ENCODE assay signal across 13 mouse cellular contexts in the genomic region with DNA sequence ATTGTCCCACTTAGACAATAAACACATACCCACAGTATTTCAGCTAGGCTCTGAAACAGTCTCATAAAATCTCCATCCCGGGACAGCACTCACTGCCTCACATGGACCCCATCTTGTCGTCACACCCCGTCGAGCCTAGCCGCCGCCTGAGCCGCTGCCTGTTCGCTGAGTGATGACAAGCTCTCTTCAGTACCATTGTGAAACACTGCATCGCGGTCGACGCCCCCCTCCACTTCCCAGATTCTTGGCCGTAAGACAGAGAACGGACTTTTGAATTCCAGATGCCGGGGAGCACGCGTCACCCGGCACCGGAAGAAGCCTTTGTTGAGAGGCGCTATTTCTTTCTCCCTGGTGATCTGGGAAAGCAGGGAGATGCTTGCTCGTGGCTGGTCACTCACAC.
A peak's percentile ranks its signal among the peaks of the same experiment; 100 is the strongest.
DNase-seq lines count a peak whose midpoint lies in the region; ATAC-seq and TF ChIP-seq lines count a peak whose summit lies in the region.
"Had no signal": no experiment of that assay in that cellular context is flagged by ENCODE, and none has a peak within 500 bp of the region (broad histone marks: within the 10 kb centered on the region; RNA-seq: fewer than 3 reads in every experiment).

No protein-coding gene starts in this region.

- H3K36me3 ChIP-seq in heart, embryonic 13.5 days, result no peaks in the 10 kb centered on the region
- no peaks in the 10 kb centered on the region for H3K36me3 ChIP-seq in limb, embryonic 14.5 days (ENCODE audit: control insufficient read depth, insufficient read depth, low read length)
- H3K36me3 ChIP-seq: hindbrain, embryonic 12.5 days; kidney, embryonic 15.5 days; limb, embryonic 13.5 days had no signal

- TF ChIP-seq POLR2A in limb, embryonic 14.5 days (IDR thresholded peaks at IDR 0.05; ENCODE audit: borderline replicate concordance, extremely low read depth, insufficient read depth, insufficient read length), result no peak

- H3K4me2 ChIP-seq in heart, embryonic 13.5 days, result peak overlapping the region; percentile 22
- no peak overlapping the region for H3K4me2 ChIP-seq in limb, embryonic 14.5 days (replicated peaks; ENCODE audit: low read depth, low read length, severe bottlenecking)
- H3K4me2 ChIP-seq: hindbrain, embryonic 12.5 days; kidney, embryonic 15.5 days; limb, embryonic 13.5 days had no signal

- peaks cover 32% of the 10 kb centered on the region for H3K4me1 ChIP-seq in heart, embryonic 13.5 days
- H3K4me1 ChIP-seq in limb, embryonic 14.5 days (ENCODE audit: control insufficient read depth, insufficient read depth, low read length), result peaks cover 37% of the 10 kb centered on the region

- no peaks in the 10 kb centered on the region for H3K9me3 ChIP-seq in heart, embryonic 13.5 days
- no peaks in the 10 kb centered on the region for H3K9me3 ChIP-seq in limb, embryonic 14.5 days (ENCODE audit: control insufficient read depth, low read length)
- H3K9me3 ChIP-seq: hindbrain, embryonic 12.5 days; limb, embryonic 13.5 days had no signal

- H3K4me3 ChIP-seq in heart, embryonic 13.5 days, result no peak overlapping the region
- no peak overlapping the region for H3K4me3 ChIP-seq in limb, embryonic 14.5 days (replicated peaks; ENCODE audit: low read length)
- H3K4me3 ChIP-seq: hindbrain, embryonic 12.5 days; kidney, embryonic 15.5 days; limb, embryonic 13.5 days; myocyte had no signal

- ATAC-seq in heart, embryonic 13.5 days (ENCODE audit: extremely low read depth, insufficient number of reproducible peaks, low FRiP score, low TSS enrichment), result peak; percentile 76; the same call in 1 of the 2 replicates
- no peak for ATAC-seq in limb, embryonic 14.5 days (ENCODE audit: low FRiP score, low read depth)

- 32% methylated on average over 21 of the region's 21 CpGs for WGBS in heart, embryonic 13.5 days
- WGBS in limb, embryonic 14.5 days, result 69% methylated on average over 21 of the region's 21 CpGs

- H3K27ac ChIP-seq in heart, embryonic 13.5 days (replicated peaks), result peak overlapping the region; percentile 67
- no peak overlapping the region for H3K27ac ChIP-seq in limb, embryonic 14.5 days (replicated peaks; ENCODE audit: low read depth, low read length)
- H3K27ac ChIP-seq: hindbrain, embryonic 12.5 days; kidney, embryonic 15.5 days; limb, embryonic 13.5 days had no signal

- H3K27me3 ChIP-seq in heart, embryonic 13.5 days (replicated peaks), result no peaks in the 10 kb centered on the region
- H3K27me3 ChIP-seq in limb, embryonic 14.5 days (ENCODE audit: control insufficient read depth, insufficient read depth, low read length), result no peaks in the 10 kb centered on the region
- H3K27me3 ChIP-seq: hindbrain, embryonic 12.5 days; limb, embryonic 13.5 days had no signal

- DNase-seq in urinary bladder, postnatal 10 days (ENCODE audit: low spot score), result peak; percentile 22
- DNase-seq in urinary bladder, adult 2 months (ENCODE audit: low spot score), result no peak
- peak; percentile 39 for DNase-seq in limb, embryonic 14.5 days (ENCODE audit: low spot score)
- no peak for DNase-seq in left cerebral cortex, postnatal 4 days
- DNase-seq in cerebellum, adult 9-10 months, result no peak
- DNase-seq in kidney, adult 18-20 months, result no peak
- no peak for DNase-seq in adrenal gland, postnatal 36 days
- DNase-seq: cerebellum, postnatal 25 days had no signal

- intact Hi-C loops in left cerebral cortex, postnatal 4 days (cut with DNase I), result no loop called here

- H3K9ac ChIP-seq in heart, embryonic 13.5 days, result no peak overlapping the region
- no peak overlapping the region for H3K9ac ChIP-seq in limb, embryonic 14.5 days (ENCODE audit: low read depth, low read length, severe bottlenecking)
- H3K9ac ChIP-seq: hindbrain, embryonic 12.5 days; kidney, embryonic 15.5 days; limb, embryonic 13.5 days had no signal

Comparison
In these comparisons a context has a peak if more than half of its experiments do, and no peak if none do; other contexts are left out.
1. DNase-seq: peak in urinary bladder, postnatal 10 days (single experiment) and limb, embryonic 14.5 days (single experiment); none in urinary bladder, adult 2 months (single experiment), left cerebral cortex, postnatal 4 days (single experiment), cerebellum, adult 9-10 months (single experiment), kidney, adult 18-20 months (single experiment) and adrenal gland, postnatal 36 days (0 of 2).